Mouse (Mus musculus): ENCODE measurements around the gene Mad1l1.

DNA sequence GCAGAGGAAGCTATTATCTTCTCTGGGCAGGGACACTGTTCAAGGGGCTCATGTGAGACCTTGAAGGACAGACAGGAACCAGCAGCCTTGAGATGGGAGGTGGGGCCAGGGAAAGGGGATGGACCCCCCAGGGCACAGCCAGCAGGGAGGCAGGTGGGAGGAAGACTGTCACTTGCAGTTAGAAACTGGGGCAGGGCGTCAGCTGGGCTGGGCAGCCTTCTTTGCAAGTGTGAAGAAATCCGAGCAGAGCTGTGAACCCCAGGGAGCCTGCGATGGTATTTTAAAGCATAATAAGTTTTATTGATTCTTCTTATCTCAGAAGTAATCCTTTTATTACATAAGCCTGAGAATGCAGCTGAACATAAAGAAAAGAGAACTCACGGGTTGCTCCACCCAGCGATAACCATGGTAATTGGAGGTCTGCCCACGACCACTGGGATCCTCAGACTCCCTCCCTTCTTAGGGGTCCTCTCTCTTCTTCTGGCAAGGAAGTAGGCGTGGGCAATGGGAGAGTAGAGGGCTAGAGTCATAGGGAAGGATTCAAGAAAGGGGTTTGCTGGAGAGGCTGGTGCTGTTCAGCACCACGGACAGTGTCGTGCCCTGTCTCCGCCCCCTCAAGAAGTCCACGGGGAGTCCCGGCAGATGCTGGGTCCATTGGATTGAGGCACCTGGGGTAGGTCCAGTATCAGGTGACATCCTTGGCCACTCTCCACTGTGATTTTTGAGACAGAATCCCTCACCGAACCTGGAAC lies 342.7 kb downstream of the Mad1l1 start:
- no peak for TF ChIP-seq POLR2A (IDR thresholded peaks at IDR 0.05; ENCODE audit: control insufficient read depth in 1 of 2, insufficient read depth in 1 of 2, low read depth in 1 of 2, low read length in 2 of 2, poor library complexity in 1 of 2)
- no peak for TF ChIP-seq CTCF (IDR thresholded peaks at IDR 0.05 in 2 of 3, conservative IDR thresholded peaks at IDR 0.05 in 1 of 3; ENCODE audit: control insufficient read depth in 1 of 3, insufficient read depth in 1 of 3, low read depth in 2 of 3, low read length in 3 of 3, poor library complexity in 1 of 3, severe bottlenecking in 1 of 3)
- TF ChIP-seq ELF1 (IDR thresholded peaks at IDR 0.05; ENCODE audit: low read depth, low read length): no peak
- no peak for TF ChIP-seq EP300 (IDR thresholded peaks at IDR 0.05; ENCODE audit: low read depth in 1 of 2, low read length in 2 of 2)

All from MEL (cell line).